Mouse (Mus musculus): ENCODE data around the gene H2al1h. TPM values are rescaled to one million over a fixed set of nuclear protein-coding genes. Genes with fewer than 3 reads are reported as not detected.

Gene H2al1h
- polyA plus RNA-seq (2014; fragmentation: Illumina TruSeq; extraction: RNeasy Lipid Tissue Mini Kit (QIAGEN cat#74804); ENCODE audit: low read depth, low replicate concordance): not detected

GRCm38 (mm10) chrX:11321192-11321591, at the start of gene H2al1h:
TSS of gene H2al1h (plus strand) at chrX:11321492.

GRCm38 (mm10) chrX:11298957-11299356, 22.3 kb upstream of the H2al1h start, which contains the start of gene H2al1a:
TSS of gene H2al1a (plus strand) at chrX:11299257.

GRCm38 (mm10) chrX:11302132-11302531, 19.2 kb upstream of the H2al1h start, which contains the start of gene H2al1b:
TSS of gene H2al1b (plus strand) at chrX:11302432.

GRCm38 (mm10) chrX:11305355-11305754, 15.9 kb upstream of the H2al1h start, which contains the start of gene H2al1c:
TSS of gene H2al1c (plus strand) at chrX:11305655.

GRCm38 (mm10) chrX:11308524-11308923, 12.8 kb upstream of the H2al1h start, which contains the start of gene H2al1d:
TSS of gene H2al1d (plus strand) at chrX:11308824.

GRCm38 (mm10) chrX:11311634-11312033, 9.7 kb upstream of the H2al1h start, which contains the start of gene H2al1e:
TSS of gene H2al1e (plus strand) at chrX:11311934.

GRCm38 (mm10) chrX:11314858-11315257, 6.4 kb upstream of the H2al1h start, which contains the start of gene H2al1f:
TSS of gene H2al1f (plus strand) at chrX:11315158.

GRCm38 (mm10) chrX:11317956-11318355, 3.3 kb upstream of the H2al1h start, which contains the start of gene H2al1g:
TSS of gene H2al1g (plus strand) at chrX:11318256.

GRCm38 (mm10) chrX:11324359-11324758, 3.1 kb downstream of the H2al1h start, which contains the start of gene H2al1i:
TSS of gene H2al1i (plus strand) at chrX:11324659.

GRCm38 (mm10) chrX:11327522-11327921, 6.2 kb downstream of the H2al1h start, which contains the start of gene H2al1j:
TSS of gene H2al1j (plus strand) at chrX:11327822.

Other genes with a start within 250 kb of the H2al1h start
- not detected for gene H2al1a, start 22.2 kb upstream of the H2al1h start, polyA plus RNA-seq (2014; fragmentation: Illumina TruSeq; extraction: RNeasy Lipid Tissue Mini Kit (QIAGEN cat#74804); ENCODE audit: low read depth, low replicate concordance)
- gene H2al1b, start 19.1 kb upstream of the H2al1h start, polyA plus RNA-seq (2014; fragmentation: Illumina TruSeq; extraction: RNeasy Lipid Tissue Mini Kit (QIAGEN cat#74804); ENCODE audit: low read depth, low replicate concordance): 0.93 TPM
- gene H2al1c, start 15.8 kb upstream of the H2al1h start, polyA plus RNA-seq (2014; fragmentation: Illumina TruSeq; extraction: RNeasy Lipid Tissue Mini Kit (QIAGEN cat#74804); ENCODE audit: low read depth, low replicate concordance): not detected
- not detected for gene H2al1d, start 12.7 kb upstream of the H2al1h start, polyA plus RNA-seq (2014; fragmentation: Illumina TruSeq; extraction: RNeasy Lipid Tissue Mini Kit (QIAGEN cat#74804); ENCODE audit: low read depth, low replicate concordance)
- not detected for gene H2al1e, start 9.6 kb upstream of the H2al1h start, polyA plus RNA-seq (2014; fragmentation: Illumina TruSeq; extraction: RNeasy Lipid Tissue Mini Kit (QIAGEN cat#74804); ENCODE audit: low read depth, low replicate concordance)
- not detected for gene H2al1f, start 6.3 kb upstream of the H2al1h start, polyA plus RNA-seq (2014; fragmentation: Illumina TruSeq; extraction: RNeasy Lipid Tissue Mini Kit (QIAGEN cat#74804); ENCODE audit: low read depth, low replicate concordance)
- gene H2al1g, start 3.2 kb upstream of the H2al1h start, polyA plus RNA-seq (2014; fragmentation: Illumina TruSeq; extraction: RNeasy Lipid Tissue Mini Kit (QIAGEN cat#74804); ENCODE audit: low read depth, low replicate concordance): 0.82 TPM
- not detected for gene H2al1i, start 3.2 kb downstream of the H2al1h start, polyA plus RNA-seq (2014; fragmentation: Illumina TruSeq; extraction: RNeasy Lipid Tissue Mini Kit (QIAGEN cat#74804); ENCODE audit: low read depth, low replicate concordance)
- not detected for gene H2al1j, start 6.3 kb downstream of the H2al1h start, polyA plus RNA-seq (2014; fragmentation: Illumina TruSeq; extraction: RNeasy Lipid Tissue Mini Kit (QIAGEN cat#74804); ENCODE audit: low read depth, low replicate concordance)

Measured in adipose tissue, adult 10 weeks (tissue).